Mouse (Mus musculus) embryonic facial prominence, embryonic 15.5 days (tissue): ENCODE measurements around the gene Ankmy2. TPM values are rescaled to one million over a fixed set of nuclear protein-coding genes. Genes with fewer than 3 reads are reported as not detected.

Experiments
- ATAC-seq: fragments of 200-750 bp; cut with Nextera tagmentation; 2 replicates; pipeline ENCODE4 v1.8.0; 2017; ENCODE audit warnings: low read depth, moderate TSS enrichment; ENCODE audit not compliant: insufficient number of reproducible peaks, low FRiP score, low TSS enrichment
- H3K27ac ChIP-seq: fragments of 300-500 bp; sonication (generic); replicated peaks from 2 replicates; pipeline ENCODE4 v1.5.1; 2015; ENCODE audit warnings: mild to moderate bottlenecking, inconsistent platforms
- H3K27me3 ChIP-seq: fragments of 300-500 bp; sonication (generic); 2 replicates; pipeline ENCODE4 v1.6.1; 2015; ENCODE audit warnings: inconsistent platforms
- H3K36me3 ChIP-seq: fragments of 300-500 bp; sonication (generic); 2 replicates; pipeline ENCODE4 v1.6.1; 2015; ENCODE audit warnings: mild to moderate bottlenecking, inconsistent platforms
- H3K4me1 ChIP-seq: fragments of 300-500 bp; sonication (generic); 2 replicates; pipeline ENCODE4 v1.6.1; 2015; ENCODE audit warnings: inconsistent platforms
- H3K4me2 ChIP-seq: fragments of 300-500 bp; sonication (generic); replicated peaks from 2 replicates; pipeline ENCODE4 v1.6.1; 2015; ENCODE audit warnings: mild to moderate bottlenecking, inconsistent platforms
- H3K4me3 ChIP-seq: fragments of 300-500 bp; sonication (generic); replicated peaks from 2 replicates; pipeline ENCODE4 v1.5.1; 2015; ENCODE audit warnings: mild to moderate bottlenecking, inconsistent platforms
- H3K9ac ChIP-seq: fragments of 300-500 bp; sonication (generic); 2 replicates; pipeline ENCODE4 v1.6.1; 2015; ENCODE audit warnings: inconsistent platforms
- H3K9me3 ChIP-seq: fragments of 300-500 bp; sonication (generic); replicated peaks from 2 replicates; pipeline ENCODE4 v1.6.1; 2016; ENCODE audit warnings: inconsistent platforms
- WGBS: fragments of 180-500 bp; shearing (Covaris S2); methylation state at CpG from one replicate; pipeline ENCODE4 v1.1.7; 2015; 5-methylcytosine and 5-hydroxymethylcytosine counted together
- polyA plus RNA-seq: library from polyadenylated mRNA; unstranded; fragments of >200 nt; fragmentation: Nextera tagmentation; extraction: Ambion mirVana; gene quantifications from 2 replicates; pipeline ENCODE4 v1.2.1, GENCODE M21; 2015

Gene Ankmy2
- polyA plus RNA-seq, 1 experiment from 2014 or later, result 34.8 TPM

GRCm38 (mm10) chr12:36134111-36134510, 22.8 kb upstream of the Ankmy2 start:
- H3K36me3 ChIP-seq, result peaks cover 22% of the 10 kb centered on the region

GRCm38 (mm10) chr12:36135409-36135808, 21.5 kb upstream of the Ankmy2 start:
- H3K36me3 ChIP-seq, result peaks cover 22% of the 10 kb centered on the region
- no peak overlapping the region for H3K27ac ChIP-seq
- no peaks in the 10 kb centered on the region for H3K4me1 ChIP-seq
- ATAC-seq, result no peak
- H3K4me2 ChIP-seq, result no peak overlapping the region
- WGBS, result 90% methylated on average over 3 of the region's 3 CpGs
- H3K27me3 ChIP-seq, result no peaks in the 10 kb centered on the region
- no peak overlapping the region for H3K9ac ChIP-seq
- no peaks in the 10 kb centered on the region for H3K9me3 ChIP-seq
- H3K4me3 ChIP-seq, result no peak overlapping the region

More at GRCm38 (mm10) chr12:36134111-36134510, 22.8 kb upstream of the Ankmy2 start:
- Histone ChIP-seq H3K4me2 (no peak overlapping the region), H3K4me3 (no peak overlapping the region), H3K9ac (no peak overlapping the region), H3K27me3 (no peaks in the 10 kb centered on the region), H3K4me1 (no peaks in the 10 kb centered on the region), H3K9me3 (no peaks in the 10 kb centered on the region), H3K27ac (no peak overlapping the region)
- no peak for ATAC-seq
- 84% methylated on average over 5 of the region's 5 CpGs for WGBS

- Histone ChIP-seq H3K9ac (no peak overlapping the region), H3K27me3 (no peaks in the 10 kb centered on the region), H3K4me1 (no peaks in the 10 kb centered on the region), H3K4me3 (no peak overlapping the region), H3K36me3 (peaks cover 24% of the 10 kb centered on the region), H3K9me3 (no peaks in the 10 kb centered on the region), H3K27ac (no peak overlapping the region), H3K4me2 (no peak overlapping the region)
- no peak for ATAC-seq
- 96% methylated on average over 8 of the region's 8 CpGs for WGBS
Measured at GRCm38 (mm10) chr12:36136285-36136684, 20.6 kb upstream of the Ankmy2 start.

GRCm38 (mm10) chr12:36137192-36137591, 19.7 kb upstream of the Ankmy2 start:
- H3K4me2 ChIP-seq, result no peak overlapping the region
- no peaks in the 10 kb centered on the region for H3K9me3 ChIP-seq
- no peak overlapping the region for H3K9ac ChIP-seq
- WGBS, result 89% methylated on average over 4 of the region's 4 CpGs
- ATAC-seq, result no peak
- no peaks in the 10 kb centered on the region for H3K27me3 ChIP-seq
- H3K4me1 ChIP-seq, result no peaks in the 10 kb centered on the region
- no peak overlapping the region for H3K27ac ChIP-seq
- peaks cover 16% of the 10 kb centered on the region; the same call in 1 of the 2 replicates for H3K36me3 ChIP-seq
- H3K4me3 ChIP-seq, result no peak overlapping the region

GRCm38 (mm10) chr12:36140401-36140800, 16.5 kb upstream of the Ankmy2 start:
- H3K9ac ChIP-seq, result no peak overlapping the region
- H3K4me1 ChIP-seq, result no peaks in the 10 kb centered on the region
- no peaks in the 10 kb centered on the region for H3K9me3 ChIP-seq
- WGBS, result 86% methylated on average over 6 of the region's 6 CpGs
- H3K27me3 ChIP-seq, result no peaks in the 10 kb centered on the region
- H3K27ac ChIP-seq, result no peak overlapping the region
- H3K4me3 ChIP-seq, result no peak overlapping the region
- peaks cover 7% of the 10 kb centered on the region; the same call in 1 of the 2 replicates for H3K36me3 ChIP-seq
- no peak for ATAC-seq
- H3K4me2 ChIP-seq, result no peak overlapping the region

- Histone ChIP-seq H3K36me3 (no peaks in the 10 kb centered on the region), H3K4me1 (no peaks in the 10 kb centered on the region), H3K4me2 (no peak overlapping the region), H3K27me3 (no peaks in the 10 kb centered on the region), H3K27ac (no peak overlapping the region), H3K9ac (no peak overlapping the region), H3K9me3 (peaks cover 4% of the 10 kb centered on the region; the same call in 1 of the 2 replicates), H3K4me3 (no peak overlapping the region)
- WGBS, result 90% methylated on average over 3 of the region's 3 CpGs
- no peak for ATAC-seq
Measured at GRCm38 (mm10) chr12:36146230-36147011, 10.5 kb upstream of the Ankmy2 start.

GRCm38 (mm10) chr12:36150265-36150664, 6.6 kb upstream of the Ankmy2 start:
- H3K9ac ChIP-seq, result no peak overlapping the region
- H3K4me1 ChIP-seq, result peaks cover 9% of the 10 kb centered on the region; the same call in 1 of the 2 replicates
- no peaks in the 10 kb centered on the region for H3K36me3 ChIP-seq
- WGBS, result 73% methylated on average over 2 of the region's 2 CpGs
- ATAC-seq, result no peak
- peaks cover 4% of the 10 kb centered on the region; the same call in 1 of the 2 replicates for H3K9me3 ChIP-seq
- H3K27ac ChIP-seq, result no peak overlapping the region
- no peaks in the 10 kb centered on the region for H3K27me3 ChIP-seq
- H3K4me2 ChIP-seq, result no peak overlapping the region
- no peak overlapping the region for H3K4me3 ChIP-seq

- H3K9me3 ChIP-seq, result peaks cover 4% of the 10 kb centered on the region; the same call in 1 of the 2 replicates
- no peaks in the 10 kb centered on the region for H3K27me3 ChIP-seq
- ATAC-seq, result no peak
- no peaks in the 10 kb centered on the region for H3K36me3 ChIP-seq
- no peak overlapping the region for H3K4me3 ChIP-seq
- no peak overlapping the region for H3K9ac ChIP-seq
- H3K4me1 ChIP-seq, result peaks cover 12% of the 10 kb centered on the region; the same call in 1 of the 2 replicates
- WGBS, result 79% methylated on average over 2 of the region's 2 CpGs
- H3K27ac ChIP-seq, result no peak overlapping the region
- H3K4me2 ChIP-seq, result no peak overlapping the region
Measured at GRCm38 (mm10) chr12:36150737-36151136, 6.2 kb upstream of the Ankmy2 start.

- ATAC-seq, result no peak
- peaks cover 23% of the 10 kb centered on the region; the same call in 1 of the 2 replicates for H3K4me1 ChIP-seq
- no peaks in the 10 kb centered on the region for H3K27me3 ChIP-seq
- WGBS, result 12% methylated on average over 8 of the region's 8 CpGs
- H3K9ac ChIP-seq, result peak overlapping the region; percentile 80
- peak overlapping the region; percentile 83 for H3K4me3 ChIP-seq
- H3K4me2 ChIP-seq, result peak overlapping the region; percentile 74
- H3K9me3 ChIP-seq, result no peaks in the 10 kb centered on the region
- H3K36me3 ChIP-seq, result no peaks in the 10 kb centered on the region
- no peak overlapping the region for H3K27ac ChIP-seq
Measured at GRCm38 (mm10) chr12:36155141-36155641, 1.7 kb upstream of the Ankmy2 start.

GRCm38 (mm10) chr12:36156101-36156636, 745 bp upstream of the Ankmy2 start:
- peaks cover 23% of the 10 kb centered on the region; the same call in 1 of the 2 replicates for H3K4me1 ChIP-seq
- H3K4me2 ChIP-seq, result peak overlapping the region; percentile 74
- peak overlapping the region; percentile 96 for H3K27ac ChIP-seq
- H3K27me3 ChIP-seq, result no peaks in the 10 kb centered on the region
- no peak; the same call in 1 of the 2 replicates for ATAC-seq
- H3K4me3 ChIP-seq, result peak overlapping the region; percentile 83
- no peaks in the 10 kb centered on the region for H3K36me3 ChIP-seq
- H3K9ac ChIP-seq, result peak overlapping the region; percentile 80
- under 1% methylated on average over 33 of the region's 33 CpGs for WGBS
- no peaks in the 10 kb centered on the region for H3K9me3 ChIP-seq

GRCm38 (mm10) chr12:36157304-36157637, 357 bp downstream of the Ankmy2 start:
- peak; percentile 32; the same call in 1 of the 2 replicates for ATAC-seq
- H3K9me3 ChIP-seq, result no peaks in the 10 kb centered on the region
- under 1% methylated on average over 14 of the region's 14 CpGs for WGBS

More at GRCm38 (mm10) chr12:36157304-36157637, 357 bp downstream of the Ankmy2 start:
- H3K4me2 ChIP-seq, result peak overlapping the region; percentile 74
- H3K27me3 ChIP-seq, result no peaks in the 10 kb centered on the region
- H3K36me3 ChIP-seq, result 0 out of 2 replicates have a peak, but pooled peaks cover 5% of the 10 kb centered on the region
- H3K4me3 ChIP-seq, result peak overlapping the region; percentile 83
- peak overlapping the region; percentile 50 for H3K9ac ChIP-seq
- H3K27ac ChIP-seq, result peak overlapping the region; percentile 96
- peaks cover 23% of the 10 kb centered on the region; the same call in 1 of the 2 replicates for H3K4me1 ChIP-seq
